Mouse (Mus musculus) T-helper 2 cell (primary cell): Measurements from ENCODE around the gene Cic.

Source experiments
- in situ Hi-C: fragments of 300-600 bp; cut with MboI, MseI; formaldehyde crosslinking; loops from one replicate; pipeline ENCODE4 v1.15.1; 2025; ENCODE audit warnings: high pct_unique_total_duplicates

Gene Cic

DNA sequence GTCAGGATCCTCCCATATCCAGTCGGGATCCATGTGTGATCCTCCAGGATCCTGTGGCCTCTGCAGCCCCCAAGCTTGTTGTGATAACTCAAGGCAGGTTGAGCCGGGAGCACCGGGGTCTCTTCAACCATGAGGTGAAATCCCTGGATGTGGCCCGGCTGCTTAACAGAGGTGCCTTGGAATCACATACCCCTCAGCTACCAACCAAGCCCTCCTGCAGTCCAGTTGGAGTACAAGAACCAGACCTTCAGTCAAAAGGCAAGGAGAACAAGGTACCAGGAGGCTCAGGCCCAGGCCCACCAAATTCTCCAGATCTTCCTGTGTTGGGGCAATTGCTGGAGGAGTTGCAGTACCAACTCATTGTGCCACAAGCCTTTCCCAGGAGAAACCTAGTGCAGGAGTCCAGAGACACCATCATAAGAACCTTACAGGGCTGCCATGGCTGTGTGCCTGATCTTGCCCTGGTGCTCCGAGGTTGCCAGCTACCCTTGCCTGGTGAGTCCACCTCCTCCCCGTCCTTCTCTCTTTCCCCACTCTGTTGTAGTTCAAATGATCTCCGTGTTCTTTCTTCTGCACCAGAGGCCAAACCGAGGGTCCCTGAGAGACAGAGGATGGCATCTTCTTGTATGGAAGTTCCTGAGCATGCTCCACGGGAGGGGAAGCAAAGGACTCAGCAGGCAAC lies 35.6 kb downstream of the Cic start:
- in situ Hi-C loops: no loop called here

- in situ Hi-C loops: no loop called here
Observed at GRCm38 (mm10) chr7:25303685-25304006, 36.1 kb downstream of the Cic start.

- in situ Hi-C loops: no loop called here
Observed at GRCm38 (mm10) chr7:25305481-25305880, 38.0 kb downstream of the Cic start.

DNA sequence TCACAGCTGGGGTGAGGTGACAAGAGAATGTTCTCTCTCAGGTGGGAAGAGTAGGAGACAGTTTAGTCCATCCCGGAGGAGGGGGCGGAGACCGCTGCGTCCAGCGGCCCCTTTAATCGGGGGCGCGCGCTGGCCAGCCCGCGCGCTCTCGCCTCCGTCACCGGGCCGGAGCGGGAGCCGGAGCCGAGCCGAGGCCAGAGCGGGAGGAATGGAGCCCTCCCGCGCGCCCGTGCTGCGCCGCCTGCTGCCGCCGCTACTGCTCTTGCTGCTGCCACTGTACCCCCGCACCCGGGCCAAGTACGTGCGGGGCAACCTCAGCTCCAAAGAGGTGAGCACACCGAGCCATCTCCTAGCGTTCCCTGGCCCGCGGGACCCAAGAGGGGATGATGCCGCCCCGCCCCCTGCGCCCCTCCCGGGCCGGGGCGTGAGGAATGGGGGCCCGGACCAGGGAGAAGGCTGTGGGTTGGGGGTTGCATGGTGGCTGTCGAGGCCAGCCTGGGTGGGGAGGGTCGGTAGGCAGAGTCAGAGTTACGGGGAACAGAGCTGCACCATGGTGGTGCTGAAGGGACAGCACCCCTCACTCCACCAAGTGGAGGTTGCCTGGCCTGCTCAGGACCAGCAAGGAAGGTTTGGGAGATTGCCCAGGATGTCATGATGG lies 38.6 kb downstream of the Cic start, which contains the start of gene Tmem145:
Gene Tmem145 (plus strand): TSS at position 151 of the 658 bp plus-strand sequence.
- in situ Hi-C loops: no loop called here

DNA sequence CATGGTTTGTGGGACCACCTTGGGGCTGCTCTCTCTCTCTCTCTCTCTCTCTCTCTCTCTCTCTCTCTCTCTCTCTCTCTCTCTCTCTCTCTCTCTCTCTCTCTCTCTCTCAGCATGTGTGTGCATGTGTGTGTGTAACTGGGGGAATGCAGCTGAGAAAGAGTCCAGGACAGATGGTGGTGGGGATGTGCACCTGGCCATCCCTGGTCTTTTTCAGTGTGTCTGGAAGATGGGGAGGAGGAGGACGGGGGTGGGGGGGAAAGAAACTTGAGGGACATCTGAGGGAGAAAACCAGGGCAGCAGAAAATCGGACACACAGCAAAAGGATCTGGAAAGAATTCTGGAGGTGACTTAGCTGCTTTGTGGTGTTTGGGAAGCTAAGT lies 39.1 kb downstream of the Cic start:
- in situ Hi-C loops: no loop called here

DNA sequence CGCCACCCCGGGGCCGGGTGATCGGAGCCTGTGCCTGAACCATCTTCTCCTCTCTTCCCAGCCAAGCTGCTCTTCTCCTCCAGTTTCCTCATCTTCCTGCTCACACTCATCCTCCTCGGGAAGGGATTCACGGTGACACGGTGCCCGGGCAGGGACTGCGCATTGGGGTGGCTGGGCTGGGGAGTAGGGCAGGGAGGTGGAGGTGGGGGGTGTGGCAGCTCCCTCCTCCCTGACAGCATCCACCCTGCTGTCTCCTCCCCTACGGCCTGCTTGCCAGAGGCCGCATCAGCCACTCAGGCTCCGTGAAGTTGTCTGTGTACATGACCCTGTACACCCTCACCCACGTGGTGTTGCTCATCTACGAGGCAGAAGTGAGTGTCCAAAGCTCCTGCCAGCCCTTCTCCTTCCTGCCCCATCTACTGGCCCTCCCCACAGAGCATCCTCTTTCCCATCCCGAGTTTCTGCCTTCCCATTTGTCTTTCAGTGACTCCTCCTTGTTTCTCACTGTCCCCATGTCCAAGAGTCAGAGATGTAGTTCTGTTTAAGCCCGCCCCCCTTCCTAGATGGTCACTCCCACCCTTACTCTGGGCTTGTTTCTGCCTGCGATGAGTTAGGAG lies 41.3 kb downstream of the Cic start:
- in situ Hi-C loops: no loop called here

DNA sequence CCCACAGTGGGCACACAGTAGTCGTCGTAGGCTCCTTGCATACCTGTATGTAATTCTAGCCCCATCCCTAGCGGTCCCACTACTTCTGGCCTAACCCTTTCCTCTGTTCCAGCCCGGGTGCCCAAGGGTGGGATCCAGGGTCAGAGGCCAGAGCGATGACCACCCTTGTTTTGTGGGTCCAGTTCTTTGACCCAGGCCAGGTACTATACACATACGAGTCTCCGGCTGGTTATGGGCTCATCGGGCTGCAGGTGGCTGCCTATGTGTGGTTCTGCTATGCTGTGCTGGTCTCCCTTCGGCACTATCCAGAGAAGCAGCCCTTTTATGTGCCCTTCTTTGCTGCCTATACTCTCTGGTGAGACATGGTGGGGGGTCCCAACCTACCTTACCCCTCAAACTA lies 41.9 kb downstream of the Cic start:
- in situ Hi-C loops: no loop called here

- in situ Hi-C loops: no loop called here
Observed at GRCm38 (mm10) chr7:25311193-25311592, 43.7 kb downstream of the Cic start.

- in situ Hi-C loops: no loop called here
Observed at GRCm38 (mm10) chr7:25313325-25313724, 45.8 kb downstream of the Cic start.

DNA sequence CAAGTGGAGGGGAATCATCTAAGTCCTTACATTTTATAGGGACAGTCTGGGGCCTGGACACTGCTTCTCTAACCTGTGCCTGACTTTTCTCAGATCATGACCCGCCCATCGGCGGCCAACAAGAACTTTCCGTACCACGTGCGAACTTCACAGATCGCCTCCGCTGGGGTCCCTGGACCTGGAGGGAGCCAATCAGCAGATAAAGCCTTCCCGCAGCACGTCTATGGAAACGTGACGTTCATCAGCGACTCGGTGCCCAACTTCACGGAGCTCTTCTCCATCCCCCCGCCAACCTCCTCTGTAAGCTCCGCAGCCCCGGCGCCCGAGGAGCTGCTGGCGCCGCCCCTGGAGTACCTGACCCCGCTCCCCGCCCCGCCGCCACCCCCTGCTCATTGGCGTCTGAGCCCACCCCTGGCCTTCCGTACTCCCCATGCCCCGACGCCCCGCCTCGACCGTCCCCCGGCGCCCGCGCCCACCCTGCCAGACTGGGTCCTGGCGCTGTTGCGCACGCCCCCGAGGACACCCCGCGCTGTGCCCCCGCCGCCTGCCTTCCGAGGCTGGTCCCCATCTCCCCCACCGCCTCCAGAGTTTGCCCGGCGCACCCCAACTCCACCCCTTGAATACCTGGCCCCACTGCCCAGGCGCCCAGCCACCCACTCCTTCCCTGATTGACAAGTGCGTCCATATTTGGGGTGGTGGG lies 47.3 kb downstream of the Cic start:
- in situ Hi-C loops: no loop called here

GRCm38 (mm10) chr7:25315306-25316041 lies 48.0 kb downstream of the Cic start:
- in situ Hi-C loops: no loop called here

DNA sequence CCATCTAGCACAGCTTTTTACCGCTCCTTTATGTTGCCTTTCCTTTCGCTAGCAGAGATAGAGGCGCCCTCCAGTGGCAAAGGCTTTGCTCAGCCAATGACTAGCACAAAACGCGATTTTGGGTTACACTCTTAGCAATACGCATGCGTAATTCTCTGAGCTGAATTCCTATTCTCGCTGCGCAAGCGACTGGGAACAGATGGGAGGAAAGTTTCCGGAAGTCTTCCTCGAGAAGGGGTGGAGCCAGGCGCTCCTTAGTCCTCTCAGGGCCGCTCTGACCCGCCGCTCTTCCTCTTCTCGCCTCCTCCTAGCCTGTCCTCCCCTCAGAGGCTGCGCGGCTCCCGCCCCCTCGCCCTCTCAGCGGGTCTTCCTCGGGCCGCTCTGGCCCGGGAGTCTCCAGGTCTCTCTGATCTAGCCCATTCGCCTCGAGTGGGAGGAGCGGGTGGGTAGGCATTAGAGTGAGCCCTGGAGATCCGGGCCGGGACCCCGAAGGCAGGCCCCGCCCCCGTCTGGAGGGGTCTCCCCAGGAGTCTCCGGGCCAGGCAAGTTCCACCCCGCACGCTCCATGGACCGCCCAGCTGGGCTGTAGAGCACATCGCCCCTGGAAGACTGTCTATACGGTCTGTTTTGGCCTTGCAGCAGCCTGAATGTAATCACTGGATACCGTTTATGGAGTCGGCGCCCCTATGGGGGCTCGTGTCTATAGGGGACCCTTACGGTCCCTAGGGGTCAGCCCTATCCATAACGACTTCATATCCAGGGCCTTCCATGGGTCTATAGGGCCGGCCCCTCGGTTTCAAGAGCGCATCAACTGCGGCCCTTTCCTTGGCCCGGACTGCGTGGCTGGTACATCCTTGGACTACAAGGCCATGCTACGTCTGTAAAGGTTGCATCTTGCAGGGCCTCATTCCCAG lies 49.3 kb downstream of the Cic start, which contains the start of gene Megf8:
Gene Megf8 (plus strand): TSS at position 633 of the 914 bp plus-strand sequence.
- in situ Hi-C loops: no loop called here

DNA sequence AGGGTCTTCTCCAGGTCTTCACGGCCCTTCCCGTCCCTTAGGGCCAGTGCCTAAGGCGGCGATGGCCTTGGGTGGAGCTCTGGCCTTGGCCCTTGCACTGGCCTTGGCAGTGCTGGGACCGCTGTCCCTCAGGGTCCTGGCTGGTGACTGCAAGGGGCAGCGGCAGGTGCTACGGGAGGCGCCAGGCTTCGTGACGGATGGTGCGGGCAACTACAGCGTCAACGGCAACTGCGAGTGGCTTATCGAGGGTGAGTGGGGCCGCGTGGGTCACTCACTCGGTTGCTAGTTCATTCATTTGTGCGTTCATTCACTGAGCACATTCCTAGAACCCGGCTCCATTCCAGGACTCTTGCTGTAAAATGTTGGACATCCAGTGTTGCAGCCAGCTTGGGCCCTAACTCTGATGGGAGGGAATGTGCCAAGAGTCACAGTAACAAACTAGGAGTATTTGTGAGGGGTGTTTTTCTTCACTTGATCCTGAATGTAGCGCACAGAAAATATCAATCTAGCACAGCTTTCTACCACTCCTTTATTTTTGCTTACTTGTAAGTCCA lies 50.0 kb downstream of the Cic start:
- in situ Hi-C loops: no loop called here

GRCm38 (mm10) chr7:25322058-25322484 lies 54.6 kb downstream of the Cic start:
- in situ Hi-C loops: no loop called here

- in situ Hi-C loops: no loop called here
Observed at GRCm38 (mm10) chr7:25323219-25323618, 55.7 kb downstream of the Cic start.

- in situ Hi-C loops: loop anchor here (5.0 kb wide), 1 partner anchor 37 kb away; no protein-coding TSS in a partner anchor
Observed at GRCm38 (mm10) chr7:25325431-25325830, 57.9 kb downstream of the Cic start.

- in situ Hi-C loops: loop anchor here (5.0 kb wide), 1 partner anchor 36 kb away; no protein-coding TSS in a partner anchor
Observed at GRCm38 (mm10) chr7:25326233-25326632, 58.7 kb downstream of the Cic start.

- in situ Hi-C loops: loop anchor here (10.0 kb wide), 1 partner anchor 231 kb away; no protein-coding TSS in a partner anchor
Observed at GRCm38 (mm10) chr7:25333596-25334307, 66.2 kb downstream of the Cic start.

DNA sequence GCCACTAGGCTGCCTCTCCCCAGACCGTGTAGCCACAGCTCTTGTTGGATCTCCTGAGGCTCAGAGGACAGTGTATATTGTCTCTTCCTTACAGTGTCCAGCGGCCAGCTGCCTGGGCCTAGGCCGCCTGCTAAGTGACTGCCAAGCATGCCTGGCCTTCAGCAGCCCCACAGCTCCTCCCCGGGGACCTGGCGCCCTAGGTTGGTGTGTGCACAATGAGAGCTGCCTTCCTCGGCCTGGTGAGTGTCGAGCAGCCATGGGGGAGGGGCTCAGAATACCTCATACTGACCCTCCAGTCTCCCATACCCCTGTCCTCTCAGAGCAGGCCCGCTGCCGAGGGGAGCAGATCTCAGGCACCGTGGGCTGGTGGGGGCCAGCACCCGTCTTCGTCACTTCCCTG lies 67.0 kb downstream of the Cic start:
- in situ Hi-C loops: loop anchor here (10.0 kb wide), 1 partner anchor 230 kb away; no protein-coding TSS in a partner anchor
